ENCODE assay signal across 8 mouse cellular contexts in genomic region chr9:21511052-21511451, GRCm38 (mm10). TPM values are rescaled to one million over a fixed set of nuclear protein-coding genes. Genes with fewer than 3 reads are reported as not detected.
DNase-seq lines count a peak whose midpoint lies in the region; ATAC-seq and TF ChIP-seq lines count a peak whose summit lies in the region.

No protein-coding gene starts in this region.

- peak overlapping the region; percentile 86 for H3K4me3 ChIP-seq in lung, embryonic 15.5 days
- peak overlapping the region; percentile 51 for H3K4me3 ChIP-seq in limb, embryonic 11.5 days (ENCODE audit: low read depth, low read length)
- H3K4me3 ChIP-seq in stomach, embryonic 14.5 days (ENCODE audit: low read depth, low read length): peak overlapping the region; percentile 61
- no peak overlapping the region for H3K4me3 ChIP-seq in thymus, adult 2 months (ENCODE audit: control insufficient read depth, insufficient read depth, low read length)

- peak overlapping the region; percentile 67 for H3K4me2 ChIP-seq in lung, embryonic 15.5 days
- peak overlapping the region; percentile 62 for H3K4me2 ChIP-seq in limb, embryonic 11.5 days (ENCODE audit: low read depth, severe bottlenecking)
- H3K4me2 ChIP-seq in stomach, embryonic 14.5 days (replicated peaks; ENCODE audit: low read depth, low read length): peak overlapping the region; percentile 54

- ATAC-seq in lung, embryonic 15.5 days (ENCODE audit: borderline replicate concordance, extremely low read depth, low FRiP score, low TSS enrichment): no peak
- no peak for ATAC-seq in limb, embryonic 11.5 days (ENCODE audit: insufficient number of reproducible peaks, low FRiP score, low TSS enrichment, low read depth)
- no peak for ATAC-seq in stomach, embryonic 14.5 days (ENCODE audit: insufficient number of reproducible peaks, insufficient read depth, low FRiP score, low read depth)

- peak overlapping the region; percentile 96; the same call in 1 of the 2 replicates for H3K27ac ChIP-seq in lung, embryonic 15.5 days
- no peak overlapping the region for H3K27ac ChIP-seq in limb, embryonic 11.5 days (replicated peaks; ENCODE audit: low read depth, low read length)
- H3K27ac ChIP-seq in stomach, embryonic 14.5 days (ENCODE audit: low read length): peak overlapping the region; percentile 92; the same call in 1 of the 2 replicates
- no peak overlapping the region for H3K27ac ChIP-seq in thymus, adult 2 months (ENCODE audit: control insufficient read depth, insufficient read depth, low read length)

- no peak for TF ChIP-seq POLR2A in thymus, adult 2 months (IDR thresholded peaks at IDR 0.05; ENCODE audit: control insufficient read depth, extremely low read depth, insufficient read depth, low read length, poor library complexity)

- peak overlapping the region; percentile 81; the same call in 1 of the 2 replicates for H3K9ac ChIP-seq in lung, embryonic 15.5 days
- no peak overlapping the region; the same call in 1 of the 2 replicates for H3K9ac ChIP-seq in limb, embryonic 11.5 days (ENCODE audit: low read length)
- H3K9ac ChIP-seq in stomach, embryonic 14.5 days (replicated peaks; ENCODE audit: low read depth, low read length): 0 out of 2 replicates have a peak overlapping the region, but pooled peaks have one; percentile 28

- H3K4me1 ChIP-seq in lung, embryonic 15.5 days: peaks cover 19% of the 10 kb centered on the region
- H3K4me1 ChIP-seq in limb, embryonic 11.5 days (ENCODE audit: control insufficient read depth, insufficient read depth, low read length): peaks cover 7% of the 10 kb centered on the region
- peaks cover 9% of the 10 kb centered on the region; the same call in 1 of the 2 replicates for H3K4me1 ChIP-seq in stomach, embryonic 14.5 days (ENCODE audit: control insufficient read depth, insufficient read depth, low read length)
- H3K4me1 ChIP-seq in thymus, adult 2 months (replicated peaks; ENCODE audit: control insufficient read depth, insufficient read depth, low read length): peaks cover 18% of the 10 kb centered on the region

- no peak for TF ChIP-seq CTCF in thymus, adult 2 months (IDR thresholded peaks at IDR 0.05; ENCODE audit: borderline replicate concordance, control insufficient read depth, extremely low read depth, insufficient read depth, low read length, poor library complexity)

- 74% methylated on average over 9 of the region's 9 CpGs for WGBS in lung, embryonic 15.5 days
- WGBS in limb, embryonic 11.5 days: 81% methylated on average over 9 of the region's 9 CpGs
- 79% methylated on average over 9 of the region's 9 CpGs for WGBS in stomach, embryonic 14.5 days
- 83% methylated on average over 9 of the region's 9 CpGs for WGBS in thymus, adult 2 months

- no peaks in the 10 kb centered on the region for H3K27me3 ChIP-seq in lung, embryonic 15.5 days
- no peaks in the 10 kb centered on the region for H3K27me3 ChIP-seq in limb, embryonic 11.5 days (ENCODE audit: control insufficient read depth, insufficient read depth, low read length)
- no peaks in the 10 kb centered on the region for H3K27me3 ChIP-seq in stomach, embryonic 14.5 days (ENCODE audit: control insufficient read depth, insufficient read depth, low read length)
- H3K27me3 ChIP-seq in thymus, adult 2 months (ENCODE audit: control insufficient read depth, insufficient read depth, low read length): no peaks in the 10 kb centered on the region

- peak; percentile 36 for DNase-seq in cerebellum, adult 11-12 months
- DNase-seq in cerebellum, postnatal 4 days (ENCODE audit: low spot score in 2 of 2): no peak
- DNase-seq in lung, postnatal 36 days: no peak
- DNase-seq in limb, embryonic 11.5 days (ENCODE audit: low spot score): no peak
- no peak for DNase-seq in thymus, adult 2 months
- DNase-seq in lung, postnatal 25 days (ENCODE audit: low spot score): no peak

- H3K9me3 ChIP-seq in lung, embryonic 15.5 days: no peaks in the 10 kb centered on the region
- H3K9me3 ChIP-seq in limb, embryonic 11.5 days (ENCODE audit: control insufficient read depth, low read length): no peaks in the 10 kb centered on the region
- no peaks in the 10 kb centered on the region for H3K9me3 ChIP-seq in stomach, embryonic 14.5 days (ENCODE audit: control insufficient read depth, low read depth, low read length)

- peaks cover 28% of the 10 kb centered on the region for H3K36me3 ChIP-seq in lung, embryonic 15.5 days
- H3K36me3 ChIP-seq in limb, embryonic 11.5 days (ENCODE audit: control insufficient read depth, insufficient read depth, low read length): peaks cover 10% of the 10 kb centered on the region
- peaks cover 22% of the 10 kb centered on the region for H3K36me3 ChIP-seq in stomach, embryonic 14.5 days (ENCODE audit: control insufficient read depth, insufficient read depth, low read length)
- H3K36me3 ChIP-seq in thymus, adult 2 months (ENCODE audit: control insufficient read depth, insufficient read depth, low read length): peaks cover 3% of the 10 kb centered on the region

RNA-seq across cellular contexts. Expression of gene Tmed1, which starts 1.0 kb away (rescaled TPM):
- polyA plus RNA-seq in lung, embryonic 15.5 days (2015; fragmentation: Nextera tagmentation; extraction: Ambion mirVana): 119 and 123 TPM in 2 replicates
- 97.0 and 99.6 TPM in 2 replicates for polyA plus RNA-seq in limb, embryonic 11.5 days (2014; fragmentation: Nextera tagmentation; extraction: Ambion mirVana)
- polyA plus RNA-seq in stomach, embryonic 14.5 days (2014; fragmentation: Nextera tagmentation; extraction: Ambion mirVana): 92.8 and 94.5 TPM in 2 replicates
- 12.8 and 17.0 TPM in 2 replicates for polyA plus RNA-seq in thymus, adult 2 months (2012; rRNA removed)

RNA-seq across cellular contexts. Expression of gene AB124611, which starts 14.9 kb away (rescaled TPM):
- polyA plus RNA-seq in lung, embryonic 15.5 days (2015; fragmentation: Nextera tagmentation; extraction: Ambion mirVana): 3.2 and 3.9 TPM in 2 replicates
- polyA plus RNA-seq in limb, embryonic 11.5 days (2014; fragmentation: Nextera tagmentation; extraction: Ambion mirVana): 2.5 and 3.2 TPM in 2 replicates
- 5.9 and 6.0 TPM in 2 replicates for polyA plus RNA-seq in stomach, embryonic 14.5 days (2014; fragmentation: Nextera tagmentation; extraction: Ambion mirVana)
- 29.5 and 31.1 TPM in 2 replicates for polyA plus RNA-seq in thymus, adult 2 months (2012; rRNA removed)

RNA-seq across cellular contexts. Expression of gene Carm1, which starts 35.6 kb away (rescaled TPM):
- polyA plus RNA-seq in lung, embryonic 15.5 days (2015; fragmentation: Nextera tagmentation; extraction: Ambion mirVana): 43.7 and 47.3 TPM in 2 replicates
- polyA plus RNA-seq in limb, embryonic 11.5 days (2014; fragmentation: Nextera tagmentation; extraction: Ambion mirVana): 78.9 and 93.7 TPM in 2 replicates
- polyA plus RNA-seq in stomach, embryonic 14.5 days (2014; fragmentation: Nextera tagmentation; extraction: Ambion mirVana): 39.7 and 42.7 TPM in 2 replicates
- polyA plus RNA-seq in thymus, adult 2 months (2012; rRNA removed): 98.5 and 112 TPM in 2 replicates

Comparison
In these comparisons a context has a peak if more than half of its experiments do, and no peak if none do; other contexts are left out.
1. H3K27ac ChIP-seq: peak in lung, embryonic 15.5 days (single experiment) and stomach, embryonic 14.5 days (single experiment); none in limb, embryonic 11.5 days (single experiment) and thymus, adult 2 months (single experiment).
2. Peak in every context shown above with its lines, with median percentiles within 50 percentile points of each other: H3K4me2 ChIP-seq.